Mouse (Mus musculus) MEL (cell line): ENCODE data around the gene Frmd4b.

Experiments
- CTCF ChIP-seq, 3 experiments: IDR thresholded peaks in 2 of 3; conservative IDR thresholded peaks in 1 of 3; 2 replicates each; pipeline ENCODE4 v1.5.1; 2011 to 2012; ENCODE audit warnings: low read length in 3 of 3, low read depth in 2 of 3, mild to moderate bottlenecking in 2 of 3, improper control_type of control experiment in 1 of 3, inconsistent platforms in 1 of 3, mixed read lengths in 1 of 3, moderate library complexity in 1 of 3; ENCODE audit not compliant: control insufficient read depth in 1 of 3, insufficient read depth in 1 of 3, poor library complexity in 1 of 3, severe bottlenecking in 1 of 3
- POLR2AphosphoS2 ChIP-seq: IDR thresholded peaks from 2 replicates; pipeline ENCODE4 v1.6.1; 2011; ENCODE audit warnings: low read length, improper control_type of control experiment
- USF1 ChIP-seq: IDR thresholded peaks from 2 replicates; pipeline ENCODE4 v1.6.1; 2014; ENCODE audit warnings: low read depth, mild to moderate bottlenecking, inconsistent platforms, low read length, improper control_type of control experiment, moderate library complexity

DNA sequence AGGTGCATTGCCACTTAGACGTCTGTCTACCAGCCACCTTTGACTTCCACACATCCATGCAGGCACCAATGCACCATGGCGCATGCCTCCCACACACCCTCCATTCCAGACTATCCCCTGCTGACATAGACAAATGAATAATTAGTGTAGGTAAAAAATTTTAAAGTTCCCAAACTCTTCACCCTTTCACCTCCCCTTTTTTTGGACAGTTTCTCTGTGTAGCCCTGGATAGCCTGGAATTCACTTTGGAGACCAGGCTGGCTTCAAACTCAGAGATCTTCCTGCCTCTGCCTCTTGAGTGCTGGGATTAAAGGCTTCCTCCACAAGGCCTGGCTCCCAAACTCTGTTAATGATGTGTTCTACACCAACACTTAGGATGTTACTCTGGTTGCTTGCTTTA lies 253.5 kb downstream of the Frmd4b start:
- TF ChIP-seq POLR2AphosphoS2 (no peak), USF1 (no peak), CTCF (IDR thresholded peaks at IDR 0.05 in 2 of 3, conservative IDR thresholded peaks at IDR 0.05 in 1 of 3; ENCODE audit: control insufficient read depth in 1 of 3, insufficient read depth in 1 of 3, low read depth in 2 of 3, low read length in 3 of 3, poor library complexity in 1 of 3, severe bottlenecking in 1 of 3) (no peak)
